Comparison of ENCODE assay signal across 34 mouse cellular contexts in genomic region chr10:117608988-117609809, GRCm38 (mm10).
"Had no signal": no experiment of that assay in that cellular context is flagged by ENCODE, and none has a peak within 500 bp of the region (broad histone marks: within the 10 kb centered on the region; RNA-seq: fewer than 3 reads in every experiment).

No protein-coding gene starts in this region.

- H3K36me3 ChIP-seq: heart, embryonic 10.5 days; heart, embryonic 12.5 days; heart, embryonic 13.5 days; heart, embryonic 15.5 days; hindbrain, embryonic 10.5 days; hindbrain, embryonic 12.5 days; hindbrain, embryonic 13.5 days; hindbrain, embryonic 15.5 days; intestine, embryonic 15.5 days; kidney, embryonic 15.5 days had no signal

- H3K27me3 ChIP-seq: heart, embryonic 12.5 days; heart, embryonic 13.5 days; heart, embryonic 15.5 days; hindbrain, embryonic 12.5 days; hindbrain, embryonic 13.5 days; hindbrain, embryonic 15.5 days; intestine, embryonic 15.5 days; kidney, embryonic 15.5 days had no signal

- H3K4me2 ChIP-seq: heart, embryonic 11.5 days; heart, embryonic 12.5 days; heart, embryonic 13.5 days; heart, embryonic 15.5 days; hindbrain, embryonic 12.5 days; hindbrain, embryonic 13.5 days; hindbrain, embryonic 14.5 days; hindbrain, embryonic 15.5 days; intestine, embryonic 15.5 days; kidney, embryonic 15.5 days had no signal

- DNase-seq: heart, postnatal 10 days; heart, postnatal 14 days; heart, postnatal 36 days; heart, postnatal 4 days; kidney, adult 11 months; kidney, adult 18-20 months; kidney, adult 2 months; kidney, adult 8-10 months; kidney, adult 9 months; kidney, postnatal 10 days; kidney, postnatal 14 days; kidney, postnatal 36 days; kidney, postnatal 4 days; layer of hippocampus, adult 9-11 months; layer of hippocampus, postnatal 36 days had no signal

- H3K9me3 ChIP-seq: heart, embryonic 10.5 days; heart, embryonic 13.5 days; heart, embryonic 15.5 days; hindbrain, embryonic 10.5 days; hindbrain, embryonic 12.5 days; hindbrain, embryonic 13.5 days; hindbrain, embryonic 15.5 days; intestine, embryonic 15.5 days; kidney, embryonic 15.5 days had no signal

- H3K9ac ChIP-seq: heart, embryonic 12.5 days; heart, embryonic 13.5 days; heart, embryonic 15.5 days; hindbrain, embryonic 12.5 days; hindbrain, embryonic 13.5 days; hindbrain, embryonic 14.5 days; hindbrain, embryonic 15.5 days; intestine, embryonic 15.5 days; kidney, embryonic 15.5 days had no signal

- ATAC-seq: hindbrain, embryonic 16.5 days; hindbrain, postnatal 0 days; inflammation-experienced regulatory T-cells, adult 6 months; intestine, embryonic 15.5 days; intestine, embryonic 16.5 days; intestine, postnatal 0 days had no signal

- H3K4me1 ChIP-seq: heart, embryonic 12.5 days; heart, embryonic 13.5 days; heart, embryonic 15.5 days; hindbrain, embryonic 10.5 days; hindbrain, embryonic 12.5 days; hindbrain, embryonic 13.5 days; hindbrain, embryonic 15.5 days; kidney, embryonic 15.5 days had no signal

- H3K27ac ChIP-seq: heart, embryonic 10.5 days; heart, embryonic 13.5 days; heart, embryonic 15.5 days; hindbrain, embryonic 10.5 days; hindbrain, embryonic 12.5 days; hindbrain, embryonic 13.5 days; hindbrain, embryonic 14.5 days; hindbrain, embryonic 15.5 days; hindbrain, postnatal 0 days; intestine, embryonic 15.5 days; kidney, embryonic 15.5 days; kidney, postnatal 0 days; layer of hippocampus, adult 2 months had no signal

- H3K4me3 ChIP-seq: heart, embryonic 10.5 days; heart, embryonic 12.5 days; heart, embryonic 13.5 days; heart, embryonic 15.5 days; hindbrain, embryonic 10.5 days; hindbrain, embryonic 12.5 days; hindbrain, embryonic 13.5 days; hindbrain, embryonic 15.5 days; intestine, embryonic 15.5 days; kidney, embryonic 15.5 days; layer of hippocampus, adult 2 months had no signal
